Mouse (Mus musculus) neural tube, embryonic 13.5 days (tissue): ENCODE measurements at regions not wholly inside any gene's neighbourhood (a gene's known extent, or its start where the extent isn't known, plus 50 kb on each side); places are given as distances from the start of the nearest gene placed in this dataset.
A peak's percentile ranks its signal among the peaks of the same experiment; 100 is the strongest.

Experiments used
- ATAC-seq: fragments of 200-750 bp; cut with Nextera tagmentation; 2 replicates; pipeline ENCODE4 v1.8.0; 2017; ENCODE audit warnings: low read depth, mild to moderate bottlenecking, moderate TSS enrichment, moderate library complexity
- H3K27ac ChIP-seq: fragments of 300-500 bp; sonication (generic); replicated peaks from 2 replicates; pipeline ENCODE4 v1.5.1; 2015; ENCODE audit warnings: moderate library complexity, mild to moderate bottlenecking, inconsistent platforms
- H3K27me3 ChIP-seq: fragments of 300-500 bp; sonication (generic); 2 replicates; pipeline ENCODE4 v1.6.1; 2015; ENCODE audit warnings: mild to moderate bottlenecking, inconsistent platforms
- H3K36me3 ChIP-seq: fragments of 300-500 bp; sonication (generic); 2 replicates; pipeline ENCODE4 v1.6.1; 2015; ENCODE audit warnings: mild to moderate bottlenecking, inconsistent platforms
- H3K4me1 ChIP-seq: fragments of 300-500 bp; sonication (generic); replicated peaks from 2 replicates; pipeline ENCODE4 v1.6.1; 2015; ENCODE audit warnings: inconsistent platforms
- H3K4me2 ChIP-seq: fragments of 300-500 bp; sonication (generic); 2 replicates; pipeline ENCODE4 v1.6.1; 2015; ENCODE audit warnings: inconsistent platforms, mild to moderate bottlenecking, moderate library complexity
- H3K4me3 ChIP-seq: fragments of 300-500 bp; sonication (generic); 2 replicates; pipeline ENCODE4 v1.5.1; 2015; ENCODE audit warnings: mild to moderate bottlenecking, inconsistent platforms
- H3K9ac ChIP-seq: fragments of 300-500 bp; sonication (generic); 2 replicates; pipeline ENCODE4 v1.6.1; 2015; ENCODE audit warnings: moderate library complexity, mild to moderate bottlenecking, inconsistent platforms
- H3K9me3 ChIP-seq: fragments of 300-500 bp; sonication (generic); 2 replicates; pipeline ENCODE4 v1.6.1; 2016; ENCODE audit warnings: inconsistent platforms
- WGBS: fragments of 180-500 bp; shearing (Covaris S2); methylation state at CpG from one replicate; pipeline ENCODE4 v1.1.7; 2015; 5-methylcytosine and 5-hydroxymethylcytosine counted together

DNA sequence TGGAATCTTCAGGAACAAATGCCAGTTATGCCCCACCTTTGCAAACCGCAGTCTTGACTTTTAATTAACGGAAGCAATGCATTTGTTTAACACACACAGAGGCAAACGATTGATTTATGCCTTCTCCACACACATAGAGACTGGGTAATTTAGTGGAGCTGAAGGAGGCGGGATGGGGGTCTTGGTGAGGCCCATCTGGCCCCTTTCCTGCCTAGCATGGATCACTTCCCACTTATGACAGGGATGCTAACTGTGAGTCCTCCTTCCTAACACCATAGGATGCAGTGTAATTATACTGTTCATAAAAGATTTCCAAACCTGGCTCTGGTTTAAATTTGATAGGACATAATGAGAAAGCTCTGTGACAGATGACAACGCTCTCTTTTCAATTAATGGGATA, 101.1 kb upstream of the Map1b start:
- H3K9ac ChIP-seq: no peak overlapping the region
- no peak overlapping the region for H3K27ac ChIP-seq
- no peaks in the 10 kb centered on the region for H3K36me3 ChIP-seq
- H3K4me2 ChIP-seq: no peak overlapping the region
- no peak overlapping the region for H3K4me3 ChIP-seq
- peak; percentile 47; the same call in 1 of the 2 replicates for ATAC-seq
- H3K27me3 ChIP-seq: no peaks in the 10 kb centered on the region
- peaks cover 13% of the 10 kb centered on the region for H3K4me1 ChIP-seq
- no peaks in the 10 kb centered on the region for H3K9me3 ChIP-seq
- 39% methylated on average over 5 of the region's 5 CpGs for WGBS

DNA sequence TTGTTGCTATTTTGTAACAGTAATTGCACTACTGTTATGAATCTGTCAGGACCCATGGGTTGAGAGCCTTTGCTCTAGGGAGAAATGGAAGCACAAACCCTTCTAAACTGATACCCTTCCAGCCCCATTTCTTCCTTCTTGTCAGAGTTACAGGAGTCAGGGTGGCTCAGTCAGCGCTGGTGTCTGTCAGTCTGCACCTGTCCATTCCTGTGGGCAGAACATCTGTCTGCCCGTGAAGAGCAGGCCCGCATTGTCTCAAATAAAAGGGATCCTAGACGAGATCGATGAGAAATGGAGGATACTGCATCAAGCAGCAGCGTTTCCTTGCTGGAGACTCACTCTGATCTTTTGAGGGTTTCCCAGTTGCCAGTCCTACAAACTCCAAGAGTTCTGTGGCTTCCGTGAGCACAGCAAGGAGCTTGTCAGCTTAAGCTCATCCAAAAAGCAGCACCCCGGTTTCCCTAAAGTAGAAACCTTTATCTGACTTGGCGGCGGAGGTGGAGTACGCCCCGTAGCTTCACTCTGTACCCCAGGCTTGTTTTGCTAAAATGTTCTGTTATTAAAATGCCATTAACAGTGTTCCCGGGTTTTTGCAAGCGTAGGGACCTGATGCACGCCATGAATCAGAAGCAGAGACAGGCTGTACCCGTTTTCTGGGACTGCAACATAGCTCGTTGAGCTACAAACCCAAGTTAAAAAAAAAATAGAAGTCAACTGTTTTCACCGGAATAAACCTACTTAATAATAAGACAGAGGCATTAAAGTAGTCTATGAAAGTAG, 95.6 kb upstream of the Map1b start:
- Histone ChIP-seq H3K4me1 (peaks cover 24% of the 10 kb centered on the region), H3K9me3 (no peaks in the 10 kb centered on the region), H3K9ac (no peak overlapping the region), H3K27me3 (peaks cover 7% of the 10 kb centered on the region; the same call in 1 of the 2 replicates), H3K36me3 (no peaks in the 10 kb centered on the region), H3K27ac (no peak overlapping the region), H3K4me3 (no peak overlapping the region), H3K4me2 (no peak overlapping the region)
- no peak for ATAC-seq
- WGBS: 83% methylated on average over 18 of the region's 18 CpGs

GRCm38 (mm10) chr13:99610498-99610897, 94.2 kb upstream of the Map1b start:
- 70% methylated on average over 5 of the region's 5 CpGs for WGBS
- ATAC-seq: no peak
- H3K9me3 ChIP-seq: no peaks in the 10 kb centered on the region

DNA sequence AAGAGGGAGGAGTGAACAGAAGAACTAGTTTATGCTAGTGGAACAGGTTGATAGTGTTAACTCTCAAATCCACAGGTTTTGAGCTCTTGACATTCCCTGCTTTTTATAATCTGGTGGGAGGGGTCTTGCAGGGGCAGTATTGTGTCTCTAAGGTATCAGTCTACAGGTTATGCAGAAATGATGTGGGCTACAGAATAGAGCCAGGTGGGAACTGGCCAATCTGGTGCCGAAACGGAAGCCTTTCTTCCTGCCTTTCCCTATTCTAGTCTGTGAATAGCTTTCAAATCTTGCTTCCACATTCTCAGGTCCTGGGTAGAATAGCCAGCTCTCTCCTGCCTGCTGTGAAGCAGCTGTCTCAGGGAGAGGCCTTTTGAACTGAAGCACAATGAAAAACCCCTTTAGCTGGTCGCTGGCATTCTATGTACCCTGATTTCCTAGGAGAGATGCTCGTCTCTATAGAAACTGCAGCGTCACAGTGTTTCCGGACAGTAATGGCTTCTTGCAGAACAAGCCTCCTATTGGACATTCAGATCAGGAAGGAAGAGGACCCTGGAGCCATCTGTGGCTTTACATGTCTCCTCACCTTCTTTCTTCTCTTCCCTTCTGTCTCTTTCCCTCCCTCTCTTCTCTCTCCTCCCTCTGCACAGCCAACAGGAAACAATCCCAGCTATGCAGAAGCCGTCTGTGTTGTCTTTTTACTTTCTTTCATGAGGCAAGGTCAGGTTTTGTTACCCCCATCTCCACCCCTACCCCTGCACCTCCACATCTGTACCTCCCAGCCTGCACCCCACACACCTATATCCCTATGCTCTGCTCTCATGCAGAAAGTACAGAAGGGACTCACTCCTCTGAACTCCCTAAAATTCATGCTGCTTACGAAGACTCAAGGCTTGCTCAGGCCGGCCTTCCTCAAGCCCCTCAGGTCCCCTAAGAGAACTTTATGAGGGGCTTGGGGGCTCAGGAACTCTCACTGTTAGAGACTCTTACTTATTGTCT, 93.1 kb upstream of the Map1b start:
- Histone ChIP-seq H3K4me1 (peaks cover 23% of the 10 kb centered on the region), H3K9me3 (no peaks in the 10 kb centered on the region), H3K27me3 (peaks cover 7% of the 10 kb centered on the region; the same call in 1 of the 2 replicates), H3K4me3 (no peak overlapping the region), H3K4me2 (0 out of 2 replicates have a peak overlapping the region, but pooled peaks have one; percentile 5), H3K36me3 (no peaks in the 10 kb centered on the region), H3K9ac (no peak overlapping the region), H3K27ac (0 out of 2 replicates have a peak overlapping the region, but pooled peaks have one; percentile 25)
- WGBS: 20% methylated on average over 9 of the region's 9 CpGs
- peak; percentile 77 for ATAC-seq

More at GRCm38 (mm10) chr13:99610498-99610897, 94.2 kb upstream of the Map1b start:
- Histone ChIP-seq H3K4me1 (peaks cover 23% of the 10 kb centered on the region), H3K36me3 (no peaks in the 10 kb centered on the region), H3K27ac (no peak overlapping the region), H3K9ac (no peak overlapping the region), H3K4me2 (no peak overlapping the region), H3K27me3 (peaks cover 7% of the 10 kb centered on the region; the same call in 1 of the 2 replicates), H3K4me3 (no peak overlapping the region)

GRCm38 (mm10) chr13:99608591-99608990, 92.3 kb upstream of the Map1b start:
- Histone ChIP-seq H3K27ac (no peak overlapping the region), H3K4me2 (no peak overlapping the region), H3K36me3 (no peaks in the 10 kb centered on the region), H3K9ac (no peak overlapping the region), H3K9me3 (0 out of 2 replicates have a peak, but pooled peaks cover 2% of the 10 kb centered on the region), H3K4me3 (no peak overlapping the region), H3K4me1 (peaks cover 23% of the 10 kb centered on the region), H3K27me3 (peaks cover 7% of the 10 kb centered on the region; the same call in 1 of the 2 replicates)
- ATAC-seq: no peak
- WGBS: 51% methylated on average over 5 of the region's 5 CpGs

GRCm38 (mm10) chr13:99607208-99607607, 90.9 kb upstream of the Map1b start:
- H3K4me3 ChIP-seq: no peak overlapping the region
- no peak for ATAC-seq
- 89% methylated on average over 6 of the region's 6 CpGs for WGBS

GRCm38 (mm10) chr13:99606606-99606990, 90.3 kb upstream of the Map1b start:
- WGBS: 52% methylated on average over 1 of the region's 1 CpGs
- no peaks in the 10 kb centered on the region for H3K36me3 ChIP-seq
- no peak for ATAC-seq
- peaks cover 23% of the 10 kb centered on the region for H3K4me1 ChIP-seq
- H3K9ac ChIP-seq: no peak overlapping the region
- H3K27ac ChIP-seq: no peak overlapping the region
- peaks cover 4% of the 10 kb centered on the region; the same call in 1 of the 2 replicates for H3K27me3 ChIP-seq
- H3K4me3 ChIP-seq: no peak overlapping the region
- no peak overlapping the region for H3K4me2 ChIP-seq
- H3K9me3 ChIP-seq: 0 out of 2 replicates have a peak, but pooled peaks cover 7% of the 10 kb centered on the region

More at GRCm38 (mm10) chr13:99607208-99607607, 90.9 kb upstream of the Map1b start:
- Histone ChIP-seq H3K27ac (no peak overlapping the region), H3K4me2 (no peak overlapping the region), H3K9ac (no peak overlapping the region), H3K4me1 (peaks cover 23% of the 10 kb centered on the region), H3K27me3 (peaks cover 7% of the 10 kb centered on the region; the same call in 1 of the 2 replicates), H3K36me3 (no peaks in the 10 kb centered on the region), H3K9me3 (0 out of 2 replicates have a peak, but pooled peaks cover 7% of the 10 kb centered on the region)

DNA sequence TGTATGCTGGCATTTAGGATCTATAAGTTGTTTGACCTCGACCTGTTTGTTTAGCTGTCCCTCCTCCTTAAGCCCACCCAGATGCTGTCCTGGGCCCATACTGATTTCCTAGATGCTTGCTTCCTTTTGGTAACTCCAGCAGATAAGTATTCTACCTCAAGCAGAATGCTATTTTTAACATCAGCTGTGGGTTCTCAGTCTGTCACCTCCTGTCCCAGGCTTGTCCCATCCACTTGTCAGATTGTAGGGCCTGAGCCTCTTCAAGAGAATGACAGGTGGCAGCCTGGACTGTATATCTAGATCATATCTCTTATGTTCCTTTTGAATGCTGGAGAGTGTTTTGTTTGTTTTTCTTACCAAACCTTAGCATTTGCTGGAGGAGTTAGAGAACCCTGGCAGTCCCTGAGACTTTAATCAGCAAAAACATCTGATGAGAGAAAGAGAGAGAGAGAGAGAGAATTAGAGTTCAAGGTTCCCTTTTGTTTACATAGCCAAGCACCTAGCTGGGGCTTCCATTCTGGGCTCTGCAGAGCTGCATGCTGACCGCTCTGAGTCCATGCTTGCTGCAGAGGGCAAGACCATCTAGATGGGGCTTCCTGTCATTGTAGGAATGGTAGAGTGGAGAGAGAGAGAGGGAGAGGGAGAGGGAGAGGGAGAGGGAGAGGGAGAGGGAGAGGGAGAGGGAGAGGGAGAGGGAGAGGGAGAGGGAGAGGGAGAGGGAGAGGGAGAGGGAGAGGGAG, 89.7 kb upstream of the Map1b start:
- Histone ChIP-seq H3K27me3 (no peaks in the 10 kb centered on the region), H3K27ac (no peak overlapping the region), H3K4me1 (peaks cover 23% of the 10 kb centered on the region), H3K4me2 (no peak overlapping the region), H3K36me3 (no peaks in the 10 kb centered on the region), H3K4me3 (no peak overlapping the region), H3K9me3 (0 out of 2 replicates have a peak, but pooled peaks cover 7% of the 10 kb centered on the region), H3K9ac (no peak overlapping the region)
- 90% methylated on average over 2 of the region's 2 CpGs for WGBS
- no peak for ATAC-seq

DNA sequence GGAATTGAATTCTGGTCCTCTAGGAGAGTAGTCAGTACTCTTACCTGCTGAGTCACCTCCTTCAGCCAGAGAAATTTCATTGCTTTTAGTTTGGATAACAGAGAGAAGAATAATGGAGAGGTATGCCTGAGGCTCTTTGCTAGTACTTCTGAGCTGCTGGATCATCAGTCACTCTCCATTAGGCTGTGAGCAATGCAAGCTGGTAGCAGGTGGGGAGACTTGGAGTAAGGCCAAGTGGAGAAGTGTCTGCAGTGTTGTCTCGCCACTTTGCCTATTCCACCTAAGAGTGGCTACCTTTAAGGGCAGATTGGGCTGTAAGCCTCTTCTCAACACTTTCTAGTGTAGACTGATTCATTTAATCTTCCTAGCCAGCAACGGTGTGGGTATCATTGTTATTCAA, 81.6 kb upstream of the Map1b start:
- Histone ChIP-seq H3K4me3 (no peak overlapping the region), H3K36me3 (no peaks in the 10 kb centered on the region), H3K9me3 (no peaks in the 10 kb centered on the region), H3K4me1 (peaks cover 18% of the 10 kb centered on the region), H3K9ac (no peak overlapping the region), H3K27me3 (no peaks in the 10 kb centered on the region), H3K27ac (no peak overlapping the region), H3K4me2 (no peak overlapping the region)
- WGBS: 64% methylated on average over 2 of the region's 2 CpGs
- ATAC-seq: no peak

GRCm38 (mm10) chr13:99593846-99594813, 77.8 kb upstream of the Map1b start:
- WGBS: 20% methylated on average over 17 of the region's 17 CpGs
- H3K4me2 ChIP-seq: peak overlapping the region; percentile 41
- H3K9ac ChIP-seq: no peak overlapping the region
- H3K27ac ChIP-seq: peak overlapping the region; percentile 59
- peaks cover 22% of the 10 kb centered on the region for H3K4me1 ChIP-seq
- H3K36me3 ChIP-seq: no peaks in the 10 kb centered on the region
- no peaks in the 10 kb centered on the region for H3K27me3 ChIP-seq
- H3K4me3 ChIP-seq: no peak overlapping the region
- H3K9me3 ChIP-seq: no peaks in the 10 kb centered on the region
- ATAC-seq: peak; percentile 64
